Mouse (Mus musculus) Patski (cell line): Measurements from ENCODE around the gene Arhgap1. TPM values are rescaled to one million over a fixed set of nuclear protein-coding genes. Genes with fewer than 3 reads are reported as not detected.
"Not testable (repeated sequence)": the region's sequence is repeated elsewhere in the genome, so short reads cannot be mapped to it uniquely, and the experiment has no call there.

Experiments used
- ATAC-seq: fragments of 100-300 bp; one replicate; pipeline ENCODE4 v1.8.0; 2021
- CTCF ChIA-PET: fragments of 350-600 bp; sonication (Branson Sonifier 250); formaldehyde crosslinking; loops from one replicate; lab custom pipeline; 2022; ENCODE audit warnings: inconsistent platforms; lab: Charles Lee
- POLR2A ChIA-PET: fragments of 350-600 bp; sonication (Branson Sonifier 250); formaldehyde crosslinking; loops from one replicate; lab custom pipeline; 2022; ENCODE audit warnings: antibody characterized with exemption, inconsistent platforms; lab: Charles Lee
- DNase-seq: peaks from one replicate; pipeline ENCODE4 v3.0.0-alpha.2; 2011; ENCODE audit warnings: low read depth, low spot score
- H3K27me3 ChIP-seq: fragments of 371-371 bp; one replicate; pipeline ENCODE4 v1.5.1; 2021
- CTCF ChIP-seq: fragments of 100-300 bp; IDR thresholded peaks from one replicate; pipeline ENCODE4 v1.5.1; 2021
- in situ Hi-C: fragments of 300-500 bp; cut with MboI; formaldehyde crosslinking; loops from 3 replicates; pipeline ENCODE4 v1.11.1; 2018; ENCODE audit warnings: low pct_unique_long_range_greater_than_20kb, mixed read lengths
- polyA plus RNA-seq: library from polyadenylated mRNA; unstranded; gene quantifications from one replicate; pipeline ENCODE4 v1.2.3, GENCODE M21; 2021

Arhgap1 gene
- polyA plus RNA-seq = 80.1 TPM

GRCm38 (mm10) chr2:91649553-91650359 is at the start of gene Arhgap1, which contains the start of gene Zfp408:
Arhgap1 (plus strand) TSS chr2:91649860.
Zfp408 (minus strand) TSS chr2:91649791.
- DNase-seq (peak; percentile 95), ATAC-seq (peak; percentile 78)
- in situ Hi-C loops = no loop called here
- H3K27me3 ChIP-seq = no peaks in the 10 kb centered on the region
- TF ChIP-seq CTCF = no peak
- POLR2A ChIA-PET = interaction anchor here (1.0 kb wide), 1 partner anchor 12 kb away, joined by 3 read pairs; no protein-coding TSS in a partner anchor
- CTCF ChIA-PET = interaction anchor here (0.7 kb wide), 1 partner anchor 805 kb away, joined by 3 read pairs; no protein-coding TSS in a partner anchor

DNA sequence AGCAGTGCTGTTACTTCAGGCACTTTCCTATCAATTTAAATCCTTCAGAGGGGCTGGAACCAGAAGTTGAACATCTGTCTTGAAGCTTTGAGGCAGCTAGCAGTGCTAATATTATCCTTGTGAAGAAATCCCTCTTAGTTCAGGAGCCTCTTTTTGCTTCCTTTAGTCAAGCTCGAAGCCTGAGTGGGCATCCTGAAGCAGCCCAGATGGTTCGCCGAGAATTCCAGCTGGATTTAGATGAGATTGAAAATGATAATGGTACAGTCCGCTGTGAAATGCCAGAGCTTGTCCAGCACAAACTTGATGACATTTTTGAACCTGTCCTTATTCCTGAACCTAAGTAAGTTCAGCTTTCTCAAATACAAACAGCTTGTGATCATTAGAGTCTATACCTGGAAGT is 49.2 kb upstream of the Arhgap1 start:
- ChIA-PET POLR2A (no interaction called here), CTCF (interaction anchor here (1.3 kb wide), 2 partner anchors 31 to 47 kb away, joined by 3 read pairs; no protein-coding TSS in a partner anchor)
- in situ Hi-C loops = no loop called here
- no peak for TF ChIP-seq CTCF
- no peaks in the 10 kb centered on the region for H3K27me3 ChIP-seq
- ATAC-seq = no peak
- no peak for DNase-seq

- DNase-seq = no peak
- H3K27me3 ChIP-seq = no peaks in the 10 kb centered on the region
- CTCF ChIA-PET = no interaction called here
- TF ChIP-seq CTCF = peak; percentile 19
- in situ Hi-C loops = no loop called here
- no peak for ATAC-seq
- POLR2A ChIA-PET = no interaction called here
Observed at GRCm38 (mm10) chr2:91602389-91602788, 47.3 kb upstream of the Arhgap1 start.

DNA sequence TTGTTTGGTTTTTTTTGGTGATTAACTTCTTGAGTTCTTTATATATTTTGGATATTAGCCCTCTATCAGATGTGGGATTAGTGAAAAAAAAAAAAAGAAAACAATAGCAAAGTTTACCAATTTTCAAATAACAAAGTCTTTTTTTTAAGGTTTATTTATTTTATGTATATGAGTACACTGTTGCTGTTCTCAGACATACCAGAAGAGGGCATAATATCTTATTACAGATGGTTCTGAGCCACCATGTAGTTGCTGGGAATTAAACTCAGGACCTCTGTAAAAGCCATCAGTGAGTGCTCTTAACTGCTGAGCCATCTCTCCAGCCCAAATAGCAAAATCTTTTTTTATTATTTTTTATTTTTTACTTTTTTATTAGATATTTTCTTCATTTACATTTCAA is 40.3 kb upstream of the Arhgap1 start:
- in situ Hi-C loops, ATAC-seq, POLR2A ChIA-PET, CTCF ChIA-PET, H3K27me3 ChIP-seq, DNase-seq: not testable (repeated sequence)
- TF ChIP-seq CTCF = peak; percentile 26

- ChIA-PET POLR2A (no interaction called here), CTCF (no interaction called here)
- DNase-seq (no peak), ATAC-seq (no peak)
- TF ChIP-seq CTCF = no peak
- in situ Hi-C loops = no loop called here
- H3K27me3 ChIP-seq = no peaks in the 10 kb centered on the region
Observed at GRCm38 (mm10) chr2:91622356-91622755, 27.3 kb upstream of the Arhgap1 start.

DNA sequence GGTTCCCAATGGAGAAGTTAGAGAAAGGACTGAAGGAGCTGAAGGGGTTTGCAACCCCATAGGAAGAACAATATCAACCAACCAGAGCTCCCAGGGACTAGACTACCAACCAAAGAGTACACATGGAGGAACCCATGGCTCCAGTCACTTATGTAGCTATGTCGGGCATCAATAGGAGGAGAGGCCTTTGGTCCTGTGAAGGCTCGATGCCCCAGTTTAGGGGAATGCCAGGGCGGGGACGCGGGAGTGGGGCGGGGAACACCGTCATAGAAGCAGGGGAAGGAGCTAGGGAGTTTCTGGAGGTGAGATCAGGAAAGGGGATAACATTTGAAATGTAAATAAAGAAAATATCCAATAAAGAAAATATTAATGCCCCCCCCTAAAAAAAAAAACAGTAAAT is 26.3 kb upstream of the Arhgap1 start:
- ATAC-seq, POLR2A ChIA-PET: not testable (repeated sequence)

GRCm38 (mm10) chr2:91627486-91627885 is 22.2 kb upstream of the Arhgap1 start:
- H3K27me3 ChIP-seq = no peaks in the 10 kb centered on the region
- ChIA-PET CTCF (no interaction called here), POLR2A (no interaction called here)
- DNase-seq (no peak), ATAC-seq (no peak)
- in situ Hi-C loops = no loop called here
- no peak for TF ChIP-seq CTCF

More for the DNA sequence above, 26.3 kb upstream of the Arhgap1 start:
- DNase-seq, in situ Hi-C loops, H3K27me3 ChIP-seq, CTCF ChIA-PET: not testable (repeated sequence)

DNA sequence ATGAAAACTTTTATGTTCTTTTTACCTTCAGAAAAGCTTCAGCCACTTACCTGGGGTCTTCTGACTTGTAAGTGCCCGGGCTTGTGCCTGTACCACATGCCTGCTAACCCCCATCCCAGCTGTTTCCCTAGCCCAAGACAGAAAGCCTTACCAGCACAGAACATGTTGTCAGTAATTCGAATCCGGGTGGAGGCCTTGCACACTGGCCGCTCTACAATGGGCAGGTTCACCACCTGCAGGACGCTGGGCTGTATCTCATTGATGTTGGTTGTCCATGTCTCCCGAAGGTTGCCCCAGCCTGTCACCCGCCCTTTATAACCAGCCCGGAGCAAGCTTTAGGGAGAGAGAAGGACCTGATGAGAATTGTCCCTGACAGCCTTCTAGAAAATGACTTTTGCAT is 21.5 kb upstream of the Arhgap1 start:
- DNase-seq = no peak
- no peaks in the 10 kb centered on the region for H3K27me3 ChIP-seq
- ChIA-PET CTCF (interaction anchor here (1.5 kb wide), 1 partner anchor 10 kb away, joined by 4 read pairs; no protein-coding TSS in a partner anchor), POLR2A (no interaction called here)
- in situ Hi-C loops = no loop called here
- ATAC-seq = no peak
- TF ChIP-seq CTCF = no peak

- no peak for TF ChIP-seq CTCF
- ChIA-PET POLR2A (no interaction called here), CTCF (interaction anchor here (1.4 to 1.5 kb wide), 2 partner anchors 12 to 18 kb away, joined by 3 to 4 read pairs; no protein-coding TSS in a partner anchor)
- no peaks in the 10 kb centered on the region for H3K27me3 ChIP-seq
- DNase-seq (no peak), ATAC-seq (peak; percentile 49)
- in situ Hi-C loops = no loop called here
Observed at GRCm38 (mm10) chr2:91629682-91630081, 20.0 kb upstream of the Arhgap1 start.

- ChIA-PET POLR2A (no interaction called here), CTCF (no interaction called here)
- ATAC-seq = no peak
- DNase-seq = no peak
- H3K27me3 ChIP-seq = no peaks in the 10 kb centered on the region
- in situ Hi-C loops = no loop called here
- TF ChIP-seq CTCF = no peak
Observed at GRCm38 (mm10) chr2:91630384-91630783, 19.3 kb upstream of the Arhgap1 start.

DNA sequence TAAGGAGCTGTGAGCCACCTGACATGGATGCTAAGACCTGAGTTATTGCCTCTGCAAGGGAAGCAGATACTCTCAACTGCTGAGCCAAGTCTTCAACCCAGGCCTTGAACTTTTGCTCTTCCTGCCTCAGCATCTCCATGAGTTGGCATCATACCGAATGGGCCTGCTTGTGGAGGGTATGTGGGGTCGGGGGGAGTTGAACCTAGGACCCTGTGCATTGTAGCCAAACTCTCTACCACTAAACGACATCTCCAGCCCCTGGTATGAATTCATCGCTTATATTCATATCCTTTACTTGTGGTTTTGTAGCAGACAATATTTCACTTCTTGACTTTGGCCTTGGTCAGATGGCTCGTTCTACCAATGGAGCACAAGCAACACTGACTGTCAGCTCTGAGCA is 17.8 kb upstream of the Arhgap1 start:
- H3K27me3 ChIP-seq = no peaks in the 10 kb centered on the region
- no peak for TF ChIP-seq CTCF
- ChIA-PET CTCF (no interaction called here), POLR2A (interaction anchor here (0.9 kb wide), 1 partner anchor 9 kb away, joined by 3 read pairs; no protein-coding TSS in a partner anchor)
- in situ Hi-C loops = no loop called here
- no peak for ATAC-seq
- no peak for DNase-seq
